In genomic region chr8:11150268-11150667, GRCm38 (mm10) we compare ENCODE assay signal across 25 mouse cellular contexts.
DNase-seq lines count a peak whose midpoint lies in the region; ATAC-seq and TF ChIP-seq lines count a peak whose summit lies in the region.
"Had no signal": no experiment of that assay in that cellular context is flagged by ENCODE, and none has a peak within 500 bp of the region (broad histone marks: within the 10 kb centered on the region; RNA-seq: fewer than 3 reads in every experiment).

No protein-coding gene starts in this region.

- peak; percentile 52 for DNase-seq in cerebellum, adult 11-12 months
- DNase-seq in cerebellum, postnatal 4 days (ENCODE audit: low spot score in 2 of 2): no peak
- DNase-seq in brain, adult 2 months (ENCODE audit: low read depth, low spot score): peak; percentile 31
- peak; percentile 56 for DNase-seq in cerebellum, adult 9-11 months
- DNase-seq in cerebellum, postnatal 25 days: peak; percentile 51 to 63
- DNase-seq in heart, postnatal 25 days (ENCODE audit: low spot score): no peak
- no peak for DNase-seq in right cerebral cortex, postnatal 10 days (ENCODE audit: low spot score in 2 of 2)
- DNase-seq in liver, postnatal 0 days: no peak
- DNase-seq: adrenal gland, postnatal 10 days; adrenal gland, postnatal 36 days; forebrain, postnatal 0 days; gastrocnemius, postnatal 25 days; heart, adult 18-20 months; heart, postnatal 10 days; heart, postnatal 4 days; kidney, adult 18-20 months; kidney, adult 9 months had no signal

- no peaks in the 10 kb centered on the region for H3K36me3 ChIP-seq in liver, postnatal 0 days (replicated peaks; ENCODE audit: insufficient read depth, low read length)
- H3K36me3 ChIP-seq: heart, embryonic 12.5 days; heart, embryonic 15.5 days had no signal

- no peaks in the 10 kb centered on the region for H3K27me3 ChIP-seq in liver, postnatal 0 days (ENCODE audit: insufficient read depth, low read length)
- H3K27me3 ChIP-seq: heart, embryonic 12.5 days; heart, embryonic 15.5 days had no signal

- intact Hi-C loops in heart, postnatal 25 days (cut with DNase I): no loop called here

- no peak overlapping the region for H3K9ac ChIP-seq in liver, postnatal 0 days (replicated peaks)
- H3K9ac ChIP-seq: forebrain, postnatal 0 days; heart, embryonic 12.5 days; heart, embryonic 15.5 days; hindbrain, embryonic 14.5 days had no signal

- H3K4me2 ChIP-seq in liver, postnatal 0 days (ENCODE audit: low read depth, low read length): no peak overlapping the region
- H3K4me2 ChIP-seq: heart, embryonic 12.5 days; heart, embryonic 15.5 days; hindbrain, embryonic 14.5 days had no signal

- TF ChIP-seq CTCF in liver, postnatal 0 days (IDR thresholded peaks at IDR 0.05; ENCODE audit: low read depth): no peak

- 82% methylated on average over 3 of the region's 3 CpGs for WGBS in liver, postnatal 0 days (ENCODE audit: insufficient replicate concordance)

- H3K4me3 ChIP-seq in liver, postnatal 0 days (ENCODE audit: low read depth, low read length): no peak overlapping the region
- H3K4me3 ChIP-seq: heart, embryonic 12.5 days; heart, embryonic 15.5 days had no signal

- TF ChIP-seq EP300 in liver, postnatal 0 days (IDR thresholded peaks at IDR 0.05; ENCODE audit: low read depth): no peak

- H3K27ac ChIP-seq in liver, postnatal 0 days (ENCODE audit: low read depth): no peak overlapping the region
- H3K27ac ChIP-seq: heart, embryonic 15.5 days; hindbrain, embryonic 14.5 days; hindbrain, postnatal 0 days had no signal

- ATAC-seq in liver, postnatal 0 days: no peak
- ATAC-seq: activated CD4-positive, CD25-positive, alpha-beta regulatory T cell, adult 4 months; forebrain, embryonic 14.5 days; forebrain, postnatal 0 days; hindbrain, postnatal 0 days; inflammation-experienced regulatory T-cells, adult 6 months; intestine, embryonic 16.5 days had no signal

- no peaks in the 10 kb centered on the region; the same call in 1 of the 2 replicates for H3K4me1 ChIP-seq in liver, postnatal 0 days (ENCODE audit: insufficient read depth)
- H3K4me1 ChIP-seq: heart, embryonic 12.5 days; heart, embryonic 15.5 days had no signal

- H3K9me3 ChIP-seq in liver, postnatal 0 days (ENCODE audit: low read length): no peaks in the 10 kb centered on the region
- H3K9me3 ChIP-seq: heart, embryonic 12.5 days; heart, embryonic 15.5 days had no signal

Comparison
In these comparisons a context has a peak if more than half of its experiments do, and no peak if none do; other contexts are left out.
1. DNase-seq: peak in cerebellum, adult 11-12 months (single experiment), brain, adult 2 months (single experiment), cerebellum, adult 9-11 months (single experiment) and cerebellum, postnatal 25 days (2 of 2); none in cerebellum, postnatal 4 days (0 of 2), heart, postnatal 25 days (single experiment), right cerebral cortex, postnatal 10 days (0 of 2) and liver, postnatal 0 days (single experiment).